In the genomic region with DNA sequence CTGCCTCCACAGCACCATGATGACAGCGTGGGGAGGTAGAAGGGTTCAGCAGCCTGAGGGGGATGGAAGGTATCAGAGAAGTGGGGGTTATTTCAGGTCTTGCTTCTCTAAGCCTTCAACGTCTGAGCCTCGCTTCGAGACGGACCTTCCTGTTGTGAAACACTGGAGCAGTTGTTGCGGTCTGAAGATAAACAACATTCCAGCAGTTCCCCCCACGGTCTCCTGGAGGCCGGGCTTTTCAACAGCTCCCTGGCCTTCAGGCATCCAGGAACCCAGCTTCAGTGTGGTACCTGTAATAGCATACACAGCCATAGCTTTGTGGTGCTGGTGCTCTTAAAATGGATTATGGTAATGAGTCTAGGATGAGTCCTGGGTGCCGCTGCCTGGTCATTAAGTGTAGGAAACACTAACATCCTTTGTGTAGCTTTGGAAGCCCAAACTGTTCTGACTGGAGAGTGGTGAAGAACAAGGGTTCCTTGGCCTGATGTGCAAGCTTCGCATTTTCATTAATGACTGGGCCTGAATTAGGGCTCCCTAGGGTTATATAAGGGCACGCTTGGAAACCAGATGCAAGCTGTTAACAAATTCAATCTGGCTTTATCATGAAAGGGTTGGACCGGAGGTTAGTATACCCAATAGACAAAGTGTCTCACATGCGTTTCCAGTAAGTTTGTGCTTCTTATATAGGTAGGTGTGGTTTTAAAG, we compare ENCODE assay signal across 9 mouse cellular contexts.
DNase-seq lines count a peak whose midpoint lies in the region; ATAC-seq and TF ChIP-seq lines count a peak whose summit lies in the region.
"Had no signal": no experiment of that assay in that cellular context is flagged by ENCODE, and none has a peak within 500 bp of the region (broad histone marks: within the 10 kb centered on the region; RNA-seq: fewer than 3 reads in every experiment).

No protein-coding gene starts in this region.

- H3K79me2 ChIP-seq in heart, adult 2 months (replicated peaks; ENCODE audit: control insufficient read depth, insufficient read depth, low read length) = no peaks in the 10 kb centered on the region

- no peaks in the 10 kb centered on the region for H3K27me3 ChIP-seq in embryonic facial prominence, embryonic 11.5 days (ENCODE audit: control insufficient read depth, insufficient read depth, low read length)
- no peaks in the 10 kb centered on the region for H3K27me3 ChIP-seq in embryonic facial prominence, embryonic 10.5 days (replicated peaks; ENCODE audit: low read depth, poor library complexity, severe bottlenecking)
- no peaks in the 10 kb centered on the region for H3K27me3 ChIP-seq in heart, adult 2 months (ENCODE audit: control insufficient read depth, insufficient read depth, low read length)
- H3K27me3 ChIP-seq: megakaryocyte, embryonic 14.5 days had no signal

- H3K4me3 ChIP-seq in embryonic facial prominence, embryonic 11.5 days (ENCODE audit: low read depth, low read length) = no peak overlapping the region
- H3K4me3 ChIP-seq in embryonic facial prominence, embryonic 10.5 days = no peak overlapping the region
- no peak overlapping the region for H3K4me3 ChIP-seq in heart, adult 2 months
- H3K4me3 ChIP-seq: megakaryocyte, embryonic 14.5 days had no signal

- H3K4me2 ChIP-seq in embryonic facial prominence, embryonic 11.5 days (ENCODE audit: low read depth, low read length) = no peak overlapping the region

- TF ChIP-seq POLR2A in heart, adult 2 months (IDR thresholded peaks at IDR 0.05; ENCODE audit: insufficient read depth, low read depth, low read length) = no peak

- intact Hi-C loops in heart, adult 2 months (cut with DNase I) = no loop called here

- WGBS in embryonic facial prominence, embryonic 11.5 days = 30% methylated on average over 13 of the region's 13 CpGs
- WGBS in embryonic facial prominence, embryonic 10.5 days = 38% methylated on average over 13 of the region's 13 CpGs
- WGBS in heart, adult 2 months = 38% methylated on average over 13 of the region's 13 CpGs

- H3K9ac ChIP-seq in embryonic facial prominence, embryonic 11.5 days (replicated peaks; ENCODE audit: low read length) = no peak overlapping the region
- H3K9ac ChIP-seq in heart, adult 2 months (ENCODE audit: low read depth, low read length) = no peak overlapping the region

- no peak for ATAC-seq in embryonic facial prominence, embryonic 11.5 days (replicated peaks; ENCODE audit: insufficient number of reproducible peaks, low FRiP score, low TSS enrichment, low read depth)
- no peak for ATAC-seq in CD4-positive, CD25-positive, alpha-beta regulatory T cell, adult 4 months

- no peaks in the 10 kb centered on the region for H3K9me3 ChIP-seq in embryonic facial prominence, embryonic 11.5 days (replicated peaks; ENCODE audit: control insufficient read depth, low read length)
- no peaks in the 10 kb centered on the region for H3K9me3 ChIP-seq in embryonic facial prominence, embryonic 10.5 days

- H3K4me1 ChIP-seq in embryonic facial prominence, embryonic 11.5 days (ENCODE audit: control insufficient read depth, insufficient read depth, low read length) = no peaks in the 10 kb centered on the region
- peaks cover 7% of the 10 kb centered on the region for H3K4me1 ChIP-seq in embryonic facial prominence, embryonic 10.5 days
- H3K4me1 ChIP-seq in heart, adult 2 months (ENCODE audit: control insufficient read depth, insufficient read depth, low read length) = peaks cover 3% of the 10 kb centered on the region
- H3K4me1 ChIP-seq: megakaryocyte, embryonic 14.5 days had no signal

- TF ChIP-seq EP300 in heart, adult 2 months (IDR thresholded peaks at IDR 0.05; ENCODE audit: insufficient read depth, low read depth, low read length) = 0 out of 2 replicates have a peak, but pooled peaks have one; percentile 18

- peak; percentile 12 for DNase-seq in embryonic facial prominence, embryonic 11.5 days (ENCODE audit: low spot score)
- DNase-seq in embryonic facial prominence, embryonic 10.5 days (ENCODE audit: low spot score) = no peak
- DNase-seq in NIH3T3 (ENCODE audit: low read depth) = peak; percentile 33
- DNase-seq in heart, adult 2 months = peak; percentile 27 to 46
- peak; percentile 20 to 71 for DNase-seq in layer of hippocampus, postnatal 14 days (ENCODE audit: low spot score in 2 of 2)
- DNase-seq in mesoderm, embryonic 11.5 days (ENCODE audit: low read depth, low spot score) = peak; percentile 27
- DNase-seq in adrenal gland, postnatal 10 days = no peak

- H3K36me3 ChIP-seq in embryonic facial prominence, embryonic 11.5 days (replicated peaks; ENCODE audit: control insufficient read depth, insufficient read depth, low read depth, low read length) = no peaks in the 10 kb centered on the region
- H3K36me3 ChIP-seq in embryonic facial prominence, embryonic 10.5 days (replicated peaks) = no peaks in the 10 kb centered on the region
- no peaks in the 10 kb centered on the region for H3K36me3 ChIP-seq in heart, adult 2 months (ENCODE audit: control insufficient read depth, insufficient read depth, low read length)

- TF ChIP-seq CTCF in heart, adult 2 months (IDR thresholded peaks at IDR 0.05) = no peak

- H3K27ac ChIP-seq in embryonic facial prominence, embryonic 11.5 days (replicated peaks; ENCODE audit: low read depth, low read length) = no peak overlapping the region
- no peak overlapping the region; the same call in 1 of the 2 replicates for H3K27ac ChIP-seq in embryonic facial prominence, embryonic 10.5 days (replicated peaks)
- H3K27ac ChIP-seq in heart, adult 2 months = no peak overlapping the region

Comparison
In these comparisons a context has a peak if more than half of its experiments do, and no peak if none do; other contexts are left out.
1. DNase-seq: peak in embryonic facial prominence, embryonic 11.5 days (single experiment), NIH3T3 (single experiment), heart, adult 2 months (2 of 2), layer of hippocampus, postnatal 14 days (2 of 2) and mesoderm, embryonic 11.5 days (single experiment); none in embryonic facial prominence, embryonic 10.5 days (single experiment) and adrenal gland, postnatal 10 days (single experiment).